Comparison of ENCODE assay signal across 19 mouse cellular contexts in genomic region chr19:37472589-37472988, GRCm38 (mm10). TPM values are rescaled to one million over a fixed set of nuclear protein-coding genes. Genes with fewer than 3 reads are reported as not detected.
DNase-seq lines count a peak whose midpoint lies in the region; ATAC-seq and TF ChIP-seq lines count a peak whose summit lies in the region.
"Had no signal": no experiment of that assay in that cellular context is flagged by ENCODE, and none has a peak within 500 bp of the region (broad histone marks: within the 10 kb centered on the region; RNA-seq: fewer than 3 reads in every experiment).

No protein-coding gene starts in this region.

- DNase-seq in spleen, postnatal 36 days (ENCODE audit: low spot score in 2 of 2): peak; percentile 50 to 64
- DNase-seq in spleen, postnatal 10 days (ENCODE audit: low spot score in 2 of 2): no peak
- DNase-seq in adrenal gland, adult 18-20 months (ENCODE audit: low spot score in 2 of 2): no peak
- no peak for DNase-seq in hindbrain, postnatal 0 days (ENCODE audit: low spot score)
- DNase-seq: adrenal gland, postnatal 14 days; cerebellum, adult 2 months; cerebellum, postnatal 14 days; forebrain, postnatal 0 days; gastrocnemius, postnatal 14 days had no signal

- no peak overlapping the region for H3K4me3 ChIP-seq in bone marrow macrophage, adult 2 months (ENCODE audit: insufficient read depth, low read length)
- H3K4me3 ChIP-seq in midbrain, embryonic 15.5 days: no peak overlapping the region
- no peak overlapping the region for H3K4me3 ChIP-seq in hindbrain, postnatal 0 days (ENCODE audit: low read length)
- H3K4me3 ChIP-seq: embryonic facial prominence, embryonic 10.5 days; forebrain, embryonic 13.5 days; heart, embryonic 12.5 days; hindbrain, embryonic 10.5 days had no signal

- no peaks in the 10 kb centered on the region for H3K9me3 ChIP-seq in midbrain, embryonic 15.5 days
- no peaks in the 10 kb centered on the region for H3K9me3 ChIP-seq in hindbrain, postnatal 0 days (ENCODE audit: low read length)
- H3K9me3 ChIP-seq: embryonic facial prominence, embryonic 10.5 days; forebrain, embryonic 13.5 days; hindbrain, embryonic 10.5 days had no signal

- no peak for TF ChIP-seq CTCF in bone marrow macrophage, adult 2 months (IDR thresholded peaks at IDR 0.05; ENCODE audit: low read depth, low read length)
- TF ChIP-seq CTCF in hindbrain, postnatal 0 days (IDR thresholded peaks at IDR 0.05; ENCODE audit: low read depth): no peak

- peak overlapping the region; percentile 11; the same call in 1 of the 2 replicates for H3K27ac ChIP-seq in bone marrow macrophage, adult 2 months (ENCODE audit: insufficient read depth, low read depth, low read length)
- no peak overlapping the region for H3K27ac ChIP-seq in midbrain, embryonic 15.5 days
- no peak overlapping the region for H3K27ac ChIP-seq in hindbrain, postnatal 0 days
- H3K27ac ChIP-seq: embryonic facial prominence, embryonic 10.5 days; forebrain, embryonic 13.5 days; hindbrain, embryonic 10.5 days; hindbrain, embryonic 14.5 days had no signal

- TF ChIP-seq POLR2A in bone marrow macrophage, adult 2 months (IDR thresholded peaks at IDR 0.05; ENCODE audit: borderline replicate concordance, low read depth, low read length): no peak

- no peaks in the 10 kb centered on the region for H3K27me3 ChIP-seq in midbrain, embryonic 15.5 days (replicated peaks)
- H3K27me3 ChIP-seq in hindbrain, postnatal 0 days (ENCODE audit: insufficient read depth, low read length): no peaks in the 10 kb centered on the region
- H3K27me3 ChIP-seq: forebrain, embryonic 13.5 days; heart, embryonic 12.5 days had no signal

- no peak overlapping the region for H3K9ac ChIP-seq in midbrain, embryonic 15.5 days
- no peak overlapping the region for H3K9ac ChIP-seq in hindbrain, postnatal 0 days (replicated peaks; ENCODE audit: low read length)
- H3K9ac ChIP-seq: forebrain, embryonic 13.5 days; forebrain, postnatal 0 days; heart, embryonic 12.5 days; hindbrain, embryonic 14.5 days had no signal

- no peaks in the 10 kb centered on the region for H3K36me3 ChIP-seq in midbrain, embryonic 15.5 days (replicated peaks)
- no peaks in the 10 kb centered on the region for H3K36me3 ChIP-seq in hindbrain, postnatal 0 days (ENCODE audit: insufficient read depth, low read length)
- H3K36me3 ChIP-seq: embryonic facial prominence, embryonic 10.5 days; heart, embryonic 12.5 days; hindbrain, embryonic 10.5 days had no signal

- H3K4me1 ChIP-seq in bone marrow macrophage, adult 2 months (ENCODE audit: control insufficient read depth, insufficient read depth, low read length): peaks cover 15% of the 10 kb centered on the region
- H3K4me1 ChIP-seq in midbrain, embryonic 15.5 days: no peaks in the 10 kb centered on the region
- no peaks in the 10 kb centered on the region for H3K4me1 ChIP-seq in hindbrain, postnatal 0 days (ENCODE audit: insufficient read depth, low read length)
- H3K4me1 ChIP-seq: embryonic facial prominence, embryonic 10.5 days; forebrain, embryonic 13.5 days; heart, embryonic 12.5 days had no signal

- peak; percentile 76 for ATAC-seq in megakaryocyte progenitor cell, adult 5-6 weeks (replicated peaks; ENCODE audit: poor library complexity)
- no peak for ATAC-seq in midbrain, embryonic 15.5 days (replicated peaks)
- ATAC-seq in hindbrain, postnatal 0 days: no peak
- ATAC-seq: CD4-positive, CD25-positive, alpha-beta regulatory T cell, adult 4 months; forebrain, embryonic 13.5 days had no signal

- H3K4me2 ChIP-seq in midbrain, embryonic 15.5 days: no peak overlapping the region
- no peak overlapping the region for H3K4me2 ChIP-seq in hindbrain, postnatal 0 days (ENCODE audit: low read depth, low read length)
- H3K4me2 ChIP-seq: forebrain, embryonic 13.5 days; heart, embryonic 12.5 days; hindbrain, embryonic 14.5 days had no signal

- WGBS in midbrain, embryonic 15.5 days: 70% methylated on average over 3 of the region's 3 CpGs
- 85% methylated on average over 3 of the region's 3 CpGs for WGBS in hindbrain, postnatal 0 days

RNA-seq across cellular contexts. Expression of gene Hhex, which starts 38.0 kb away (rescaled TPM):
- 62.3 and 71.5 TPM in 2 replicates for polyA plus RNA-seq in bone marrow macrophage, adult 2 months (2012; ENCODE audit: insufficient read depth, insufficient read length, missing spikeins)
- 87.2 and 88.1 TPM in 2 replicates for total RNA-seq in megakaryocyte progenitor cell, adult 5-6 weeks (2015)
- 28.2 and 29.9 TPM in 2 replicates for total RNA-seq in megakaryocyte progenitor cell, adult 5-6 weeks (2017)
- polyA plus RNA-seq in midbrain, embryonic 15.5 days (2015; fragmentation: Nextera tagmentation; extraction: Ambion mirVana): 5.1 and 5.2 TPM in 2 replicates
- 10 to 100 TPM; 36.9 to 43.4 TPM for total RNA-seq in adrenal gland, adult 18-20 months (2021)
- total RNA-seq in hindbrain, postnatal 0 days (2014; rRNA removed): 0.16 and 2.7 TPM in 2 replicates
- polyA plus RNA-seq in hindbrain, postnatal 0 days (2015; fragmentation: Nextera tagmentation; extraction: Ambion mirVana): 4.2 and 4.7 TPM in 2 replicates
- total RNA-seq: MEL had no signal

Comparison
In these comparisons a context has a peak if more than half of its experiments do, and no peak if none do; other contexts are left out.
1. DNase-seq: peak in spleen, postnatal 36 days (2 of 2); none in spleen, postnatal 10 days (0 of 2), adrenal gland, adult 18-20 months (0 of 2) and hindbrain, postnatal 0 days (single experiment).